Mouse (Mus musculus) liver, adult 2 months (tissue): Measurements from ENCODE around the gene Slc24a1. TPM values are rescaled to one million over a fixed set of nuclear protein-coding genes. Genes with fewer than 3 reads are reported as not detected.

Source experiments
- DNase-seq: peaks from one replicate; pipeline ENCODE4 v3.0.0-alpha.2; 2011; ENCODE audit warnings: low read depth, low spot score; ENCODE audit errors: extremely low read depth
- H3K27ac ChIP-seq: fragments of 200-500 bp; replicated peaks from 2 replicates; pipeline ENCODE4 v1.5.1; 2012; ENCODE audit warnings: low read depth, mild to moderate bottlenecking, control low read depth, inconsistent platforms, low read length; ENCODE audit not compliant: insufficient read depth
- H3K27me3 ChIP-seq: fragments of 200-500 bp; 2 replicates; pipeline ENCODE4 v1.6.1; 2012; ENCODE audit warnings: mild to moderate bottlenecking, moderate library complexity, low read length, inconsistent platforms; ENCODE audit not compliant: control insufficient read depth, insufficient read depth
- H3K36me3 ChIP-seq: fragments of 200-500 bp; 2 replicates; pipeline ENCODE4 v1.6.1; 2012; ENCODE audit warnings: low read length, inconsistent platforms; ENCODE audit not compliant: control insufficient read depth, insufficient read depth
- H3K4me1 ChIP-seq: fragments of 200-500 bp; 2 replicates; pipeline ENCODE4 v1.6.1; 2011; ENCODE audit warnings: low read length; ENCODE audit not compliant: control insufficient read depth, insufficient read depth
- H3K4me3 ChIP-seq: fragments of 200-500 bp; 2 replicates; pipeline ENCODE4 v1.5.1; 2011; ENCODE audit warnings: low read depth, mild to moderate bottlenecking, control low read depth, low read length, moderate library complexity; ENCODE audit not compliant: insufficient read depth
- H3K79me2 ChIP-seq: fragments of 200-500 bp; 2 replicates; pipeline ENCODE4 v1.6.1; 2012; ENCODE audit warnings: inconsistent platforms, mild to moderate bottlenecking, low read length, moderate library complexity; ENCODE audit not compliant: control insufficient read depth, insufficient read depth
- H3K9ac ChIP-seq: fragments of 200-500 bp; 2 replicates; pipeline ENCODE4 v1.6.1; 2012; ENCODE audit warnings: low read depth, mild to moderate bottlenecking, control low read depth, inconsistent platforms, low read length
- CTCF ChIP-seq: fragments of 200-500 bp; IDR thresholded peaks from 2 replicates; pipeline ENCODE4 v1.5.1; 2011; ENCODE audit warnings: low read depth, low read length, control low read depth
- POLR2A ChIP-seq: fragments of 200-500 bp; IDR thresholded peaks from 2 replicates; pipeline ENCODE4 v1.6.1; 2011; ENCODE audit warnings: low read length, control low read depth; ENCODE audit not compliant: insufficient read depth; ENCODE audit errors: extremely low read depth
- WGBS: fragments of 180-500 bp; shearing (Covaris S2); methylation state at CpG from one replicate; pipeline ENCODE4 v1.1.7; 2018; 5-methylcytosine and 5-hydroxymethylcytosine counted together
- polyA plus RNA-seq: library from polyadenylated mRNA; depleted of rRNA; stranded (reverse); fragments of >200 nt; gene quantifications from 2 replicates; pipeline ENCODE4 v1.2.3, GENCODE M21; 2012
- total RNA-seq: library from RNA; depleted of rRNA; stranded (reverse); fragments of >200 nt; gene quantifications from 2 replicates; pipeline ENCODE4 v1.2.3, GENCODE M21; 2014

Gene Slc24a1
- total and polyA plus RNA-seq, 2 experiments, result not detected

DNA sequence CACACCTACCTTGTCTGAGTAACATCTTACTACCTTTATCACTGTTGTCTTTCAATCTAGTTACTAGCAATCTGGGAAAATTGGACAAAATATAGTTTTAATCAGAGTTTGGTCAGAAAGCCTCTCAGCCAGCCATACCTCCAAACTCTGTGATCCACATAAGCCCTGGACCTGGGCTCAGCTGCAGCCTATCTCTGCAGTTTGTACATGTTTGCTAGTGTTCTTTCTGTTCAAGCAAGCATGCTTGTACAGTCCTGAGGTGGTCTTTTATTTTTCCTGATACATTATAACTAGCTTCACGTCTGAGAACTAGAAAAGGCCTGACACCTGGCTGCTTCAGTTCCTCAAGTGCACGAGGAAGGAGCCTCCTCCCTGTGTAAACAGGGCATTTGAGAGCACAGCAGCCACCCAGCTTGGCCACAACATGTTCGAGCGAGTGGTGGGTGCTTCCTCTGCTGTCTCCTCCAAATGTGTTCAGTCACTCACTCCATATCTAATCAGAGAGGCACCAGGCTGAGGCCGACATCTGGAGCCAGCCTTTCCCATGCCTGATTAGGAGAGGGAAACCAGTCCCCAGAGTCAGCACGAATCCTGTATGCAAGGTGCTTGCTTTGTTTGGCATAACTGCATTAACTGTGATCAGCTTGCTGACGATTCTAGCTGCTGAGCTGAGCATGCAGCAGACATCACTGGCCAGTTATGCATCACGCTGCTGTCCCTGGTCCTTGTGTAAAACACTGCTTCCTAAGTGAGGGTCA lies 33.8 kb upstream of the Slc24a1 start:
- 68% methylated on average over 8 of the region's 8 CpGs for WGBS
- no peak for DNase-seq
- Histone ChIP-seq H3K27ac (no peak overlapping the region), H3K4me1 (peaks cover 6% of the 10 kb centered on the region), H3K4me3 (no peak overlapping the region), H3K36me3 (peaks cover 55% of the 10 kb centered on the region), H3K79me2 (no peaks in the 10 kb centered on the region), H3K27me3 (no peaks in the 10 kb centered on the region), H3K9ac (no peak overlapping the region)
- TF ChIP-seq CTCF (no peak), POLR2A (no peak)

DNA sequence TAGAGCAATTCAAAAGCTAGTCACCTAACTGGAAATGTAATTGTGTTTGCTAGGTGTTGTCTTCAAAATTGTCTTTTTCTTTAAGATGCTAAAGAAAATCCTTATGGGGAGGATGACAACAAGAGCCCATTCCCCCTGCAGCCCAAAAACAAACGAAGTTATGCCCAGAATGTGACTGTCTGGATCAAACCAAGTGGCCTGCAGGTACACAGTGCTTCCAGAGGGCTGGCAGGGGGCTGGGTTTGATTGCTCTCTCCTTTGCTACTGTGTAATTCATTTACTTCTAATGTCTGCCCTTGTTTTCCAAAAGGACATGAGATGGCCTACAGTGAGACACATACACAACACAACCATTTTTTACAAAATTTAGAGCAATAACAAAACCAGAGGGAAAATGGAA lies 30.5 kb upstream of the Slc24a1 start:
- no peak overlapping the region for H3K9ac ChIP-seq
- DNase-seq, result no peak
- WGBS, result 72% methylated on average over 1 of the region's 1 CpGs
- peaks cover 6% of the 10 kb centered on the region for H3K4me1 ChIP-seq
- H3K36me3 ChIP-seq, result peaks cover 40% of the 10 kb centered on the region
- no peaks in the 10 kb centered on the region for H3K27me3 ChIP-seq
- TF ChIP-seq CTCF (no peak), POLR2A (no peak)
- no peaks in the 10 kb centered on the region for H3K79me2 ChIP-seq
- H3K27ac ChIP-seq, result no peak overlapping the region
- no peak overlapping the region for H3K4me3 ChIP-seq

DNA sequence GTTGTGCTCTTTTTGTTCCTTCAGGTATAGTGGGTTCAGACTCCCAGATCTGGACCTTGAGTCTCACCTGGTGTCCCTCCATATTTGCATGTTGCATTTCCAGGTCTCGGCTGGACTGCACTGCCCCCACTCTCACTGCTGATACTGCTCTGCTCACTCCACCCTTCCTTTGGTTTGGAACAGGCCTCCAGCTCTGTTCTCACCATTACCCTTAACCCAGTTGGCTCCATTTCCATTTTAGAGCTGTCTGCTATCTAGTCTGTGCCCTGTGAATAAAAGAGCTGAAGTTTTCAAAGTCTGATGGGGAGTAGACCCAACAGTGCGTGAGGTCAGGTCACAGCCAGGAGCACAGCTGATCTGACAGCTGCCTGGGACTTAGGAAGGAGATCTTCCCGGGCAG lies 29.1 kb upstream of the Slc24a1 start:
- Histone ChIP-seq H3K4me1 (peaks cover 6% of the 10 kb centered on the region), H3K9ac (no peak overlapping the region), H3K36me3 (peaks cover 41% of the 10 kb centered on the region), H3K27me3 (no peaks in the 10 kb centered on the region), H3K4me3 (no peak overlapping the region), H3K27ac (peak overlapping the region; percentile 31; the same call in 1 of the 2 replicates), H3K79me2 (no peaks in the 10 kb centered on the region)
- DNase-seq, result peak; percentile 84
- 12% methylated on average over 3 of the region's 3 CpGs for WGBS
- no peak for TF ChIP-seq POLR2A
- no peak for TF ChIP-seq CTCF

DNA sequence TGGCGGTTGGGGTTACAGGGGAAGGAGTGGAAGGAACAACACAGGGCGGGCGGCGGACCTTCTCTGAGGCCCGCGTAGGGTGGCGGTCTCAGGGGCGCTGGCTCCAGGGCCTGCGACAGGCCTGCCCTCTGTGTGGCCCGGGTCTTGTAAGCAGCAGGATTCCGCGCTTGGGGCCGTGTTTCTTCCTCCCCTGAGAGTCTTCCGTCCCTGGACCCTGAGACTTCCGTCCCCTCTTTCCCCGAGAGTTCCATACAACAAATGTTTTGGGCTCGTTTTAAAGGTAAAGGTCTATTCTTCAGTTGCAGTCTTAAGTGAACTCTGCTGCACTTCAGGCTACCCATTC lies 9.5 kb upstream of the Slc24a1 start:
- WGBS, result under 1% methylated on average over 17 of the region's 17 CpGs
- DNase-seq, result no peak
- H3K4me3 ChIP-seq, result peak overlapping the region; percentile 86
- 0 out of 2 replicates have a peak, but pooled peaks cover 3% of the 10 kb centered on the region for H3K79me2 ChIP-seq
- H3K27ac ChIP-seq, result peak overlapping the region; percentile 69
- H3K27me3 ChIP-seq, result no peaks in the 10 kb centered on the region
- H3K9ac ChIP-seq, result peak overlapping the region; percentile 90
- peaks cover 9% of the 10 kb centered on the region for H3K4me1 ChIP-seq
- H3K36me3 ChIP-seq, result peaks cover 5% of the 10 kb centered on the region; the same call in 1 of the 2 replicates
- no peak for TF ChIP-seq POLR2A
- TF ChIP-seq CTCF, result no peak

DNA sequence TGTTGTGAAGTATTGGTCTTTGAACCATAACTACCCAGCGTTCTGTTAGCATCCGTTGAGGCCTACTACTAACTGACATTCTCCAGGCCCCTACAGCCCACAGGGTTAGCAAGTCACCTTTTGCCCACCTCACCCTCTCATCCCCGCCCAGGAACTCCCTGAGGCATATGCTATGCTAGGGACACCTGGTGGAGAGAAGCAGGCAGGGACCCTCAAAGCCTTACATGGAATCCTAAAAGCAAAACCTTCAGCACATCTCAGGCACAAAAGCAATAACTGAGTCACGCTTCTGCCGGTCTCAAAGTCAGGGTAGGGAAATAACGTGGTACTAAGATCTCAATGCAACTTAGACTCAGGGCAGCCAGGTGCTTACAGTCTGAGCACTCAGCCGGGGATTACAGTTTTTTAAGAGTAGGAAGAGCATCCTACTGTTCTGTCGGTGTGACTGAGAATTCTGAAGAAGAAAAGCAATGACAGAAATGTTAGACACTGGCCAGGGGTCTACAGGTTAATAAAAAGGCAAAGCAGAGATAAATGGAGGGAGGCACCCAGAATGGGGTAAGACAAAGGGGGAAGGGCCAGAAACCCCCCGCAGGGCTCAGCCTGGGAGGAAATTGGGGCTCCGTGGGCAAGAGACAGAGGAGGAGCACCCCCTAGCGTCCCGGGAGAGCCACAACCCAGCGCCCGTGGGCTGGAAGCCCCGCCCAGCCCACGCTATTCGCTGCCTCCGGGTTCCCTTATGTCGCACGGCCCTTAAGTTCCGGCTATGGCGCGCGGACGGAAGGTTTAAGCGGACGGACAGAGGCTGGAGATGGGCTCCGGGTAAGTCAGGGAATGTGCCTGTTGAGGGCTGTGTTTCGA lies 8.9 kb upstream of the Slc24a1 start, which contains the start of gene Ints14:
Gene Ints14 (plus strand): TSS at position 789 of the 861 bp plus-strand sequence.
- H3K79me2 ChIP-seq, result 0 out of 2 replicates have a peak, but pooled peaks cover 3% of the 10 kb centered on the region
- H3K9ac ChIP-seq, result peak within 1 kb of the TSS; percentile 90
- no peaks in the 10 kb centered on the region for H3K27me3 ChIP-seq
- peaks cover 9% of the 10 kb centered on the region for H3K4me1 ChIP-seq
- WGBS, result 13% methylated on average over 29 of the region's 29 CpGs
- peak within 1 kb of the TSS; percentile 69 for H3K27ac ChIP-seq
- H3K4me3 ChIP-seq, result peak within 1 kb of the TSS; percentile 86
- peaks cover 2% of the 10 kb centered on the region; the same call in 1 of the 2 replicates for H3K36me3 ChIP-seq
- peak; percentile 87 for TF ChIP-seq CTCF
- peak; percentile 85 for TF ChIP-seq POLR2A
- peak; percentile 84 for DNase-seq
